Mouse (Mus musculus) E14TG2a.4 (cell line): ENCODE data around the gene Tcf19.

Experiments used
- H3K27me3 ChIP-seq: 2 replicates; pipeline ENCODE4 v1.6.1; 2014; ENCODE audit warnings: low read length, control low read depth; ENCODE audit not compliant: insufficient read depth
- H3K36me3 ChIP-seq: 2 replicates; pipeline ENCODE4 v1.6.1; 2014; ENCODE audit warnings: low read length, control low read depth; ENCODE audit not compliant: insufficient read depth
- H3K4me1 ChIP-seq: replicated peaks from 2 replicates; pipeline ENCODE4 v1.6.1; 2014; ENCODE audit warnings: low read depth, low read length, control low read depth
- H3K4me3 ChIP-seq: replicated peaks from 2 replicates; pipeline ENCODE4 v1.5.1; 2014; ENCODE audit warnings: mild to moderate bottlenecking, low read length
- H3K9me3 ChIP-seq: 2 replicates; pipeline ENCODE4 v1.6.1; 2014; ENCODE audit warnings: low read length, control low read depth
- CTCF ChIP-seq: conservative IDR thresholded peaks from 2 replicates; pipeline ENCODE4 v1.5.1; 2014; ENCODE audit warnings: low read length
- NANOG ChIP-seq: IDR thresholded peaks from 2 replicates; pipeline ENCODE4 v1.6.1; 2014; ENCODE audit warnings: borderline replicate concordance, low read length, mixed read lengths
- POU5F1 ChIP-seq: IDR thresholded peaks from 2 replicates; pipeline ENCODE4 v1.6.1; 2014; ENCODE audit warnings: low read length, borderline replicate concordance

Gene Tcf19

DNA sequence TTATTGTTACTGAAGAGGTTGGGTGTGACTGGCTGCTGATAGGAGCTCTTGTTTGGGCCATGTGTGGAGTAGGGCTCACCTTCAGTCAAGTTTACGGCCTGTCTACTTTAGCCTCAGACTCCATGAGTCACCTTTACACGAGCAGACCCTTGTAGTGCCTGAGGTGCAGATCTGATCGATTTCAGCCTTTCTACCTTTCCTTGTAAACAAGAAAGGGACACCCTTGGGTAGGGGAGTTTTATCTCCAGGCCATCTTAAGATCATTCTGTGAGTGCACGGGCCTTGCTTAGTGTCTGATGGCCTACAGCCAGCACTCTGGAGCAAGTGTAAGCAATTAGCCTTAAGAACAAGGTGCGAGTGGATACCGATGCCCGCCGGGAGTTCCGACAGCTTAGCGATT lies 9.7 kb downstream of the Tcf19 start:
- Histone ChIP-seq H3K36me3 (peaks cover 51% of the 10 kb centered on the region), H3K9me3 (no peaks in the 10 kb centered on the region), H3K27me3 (no peaks in the 10 kb centered on the region), H3K4me3 (peak overlapping the region; percentile 99), H3K4me1 (peaks cover 58% of the 10 kb centered on the region)
- TF ChIP-seq NANOG (no peak), POU5F1 (no peak), CTCF (no peak)

DNA sequence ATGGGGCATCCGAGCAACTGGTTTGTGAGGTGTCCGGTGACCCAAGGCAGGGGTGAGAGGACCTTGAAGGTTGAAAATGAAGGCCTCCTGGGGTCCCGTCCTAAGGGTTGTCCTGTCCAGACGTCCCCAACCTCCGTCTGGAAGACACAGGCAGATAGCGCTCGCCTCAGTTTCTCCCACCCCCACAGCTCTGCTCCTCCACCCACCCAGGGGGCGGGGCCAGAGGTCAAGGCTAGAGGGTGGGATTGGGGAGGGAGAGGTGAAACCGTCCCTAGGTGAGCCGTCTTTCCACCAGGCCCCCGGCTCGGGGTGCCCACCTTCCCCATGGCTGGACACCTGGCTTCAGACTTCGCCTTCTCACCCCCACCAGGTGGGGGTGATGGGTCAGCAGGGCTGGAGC lies 10.8 kb downstream of the Tcf19 start, which contains the start of gene Pou5f1:
Pou5f1 (plus strand) TSS at position 243 of the 400 bp plus-strand sequence.
- TF ChIP-seq NANOG (no peak), CTCF (no peak), POU5F1 (no peak)

DNA sequence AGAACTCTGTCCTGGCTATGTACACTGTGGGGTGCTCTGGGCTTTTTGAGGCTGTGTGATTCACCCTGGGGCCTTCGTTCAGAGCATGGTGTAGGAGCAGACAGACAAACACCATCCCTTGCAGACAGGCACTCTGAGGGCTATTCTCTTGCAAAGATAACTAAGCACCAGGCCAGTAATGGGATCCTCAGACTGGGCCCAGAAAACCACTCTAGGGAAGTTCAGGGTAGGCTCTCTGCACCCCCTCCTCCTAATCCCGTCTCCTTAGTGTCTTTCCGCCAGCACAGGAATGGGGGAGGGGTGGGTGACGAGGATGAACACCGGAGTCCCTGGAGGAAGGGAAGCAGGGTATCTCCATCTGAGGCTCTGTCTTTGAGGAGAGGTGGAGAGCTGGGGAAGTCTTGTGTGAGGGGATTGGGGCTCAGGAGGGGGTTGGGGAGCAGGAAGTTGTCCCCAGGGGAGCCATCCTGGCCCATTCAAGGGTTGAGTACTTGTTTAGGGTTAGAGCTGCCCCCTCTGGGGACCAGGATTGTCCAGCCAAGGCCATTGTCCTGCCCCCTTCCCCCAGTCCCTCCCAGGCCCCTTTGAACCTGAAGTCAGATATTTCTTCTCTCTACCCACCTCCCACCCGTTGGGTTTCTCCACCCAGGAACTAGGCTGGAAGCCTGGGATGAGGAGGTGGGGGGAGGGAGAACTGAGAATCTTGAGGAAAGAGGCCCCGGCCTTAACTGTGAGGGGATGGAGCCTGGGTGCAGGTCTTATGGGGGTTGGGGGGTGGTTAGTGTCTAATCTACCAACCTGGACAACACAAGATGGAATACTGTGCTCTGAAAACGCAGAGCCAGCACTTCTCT lies 11.8 kb downstream of the Tcf19 start:
- TF ChIP-seq CTCF (no peak), NANOG (peak; percentile 99)
- Histone ChIP-seq H3K4me1 (peaks cover 65% of the 10 kb centered on the region), H3K4me3 (peak overlapping the region; percentile 99), H3K27me3 (no peaks in the 10 kb centered on the region), H3K36me3 (peaks cover 34% of the 10 kb centered on the region), H3K9me3 (no peaks in the 10 kb centered on the region)

More for the DNA sequence above, 10.8 kb downstream of the Tcf19 start, which contains the start of gene Pou5f1:
- no peaks in the 10 kb centered on the region for H3K9me3 ChIP-seq
- H3K36me3 ChIP-seq, result peaks cover 40% of the 10 kb centered on the region
- peak within 1 kb of the TSS; percentile 99 for H3K4me3 ChIP-seq
- no peaks in the 10 kb centered on the region for H3K27me3 ChIP-seq
- H3K4me1 ChIP-seq, result peaks cover 58% of the 10 kb centered on the region

DNA sequence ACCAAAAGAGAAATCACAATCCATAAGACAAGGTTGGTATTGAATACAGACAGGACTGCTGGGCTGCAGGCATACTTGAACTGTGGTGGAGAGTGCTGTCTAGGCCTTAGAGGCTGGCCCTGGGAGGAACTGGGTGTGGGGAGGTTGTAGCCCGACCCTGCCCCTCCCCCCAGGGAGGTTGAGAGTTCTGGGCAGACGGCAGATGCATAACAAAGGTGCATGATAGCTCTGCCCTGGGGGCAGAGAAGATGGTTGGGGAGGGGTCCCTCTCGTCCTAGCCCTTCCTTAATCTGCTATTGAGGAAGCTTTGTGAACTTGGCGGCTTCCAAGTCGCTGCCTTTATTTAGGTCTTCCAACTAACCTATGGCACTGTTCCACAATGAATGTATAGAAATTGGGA lies 12.8 kb downstream of the Tcf19 start:
- Histone ChIP-seq H3K4me3 (peak overlapping the region; percentile 99), H3K36me3 (peaks cover 23% of the 10 kb centered on the region), H3K4me1 (peaks cover 67% of the 10 kb centered on the region), H3K27me3 (no peaks in the 10 kb centered on the region), H3K9me3 (no peaks in the 10 kb centered on the region)
- peak; percentile 100 for TF ChIP-seq POU5F1
- peak; percentile 98 for TF ChIP-seq NANOG
- no peak for TF ChIP-seq CTCF

DNA sequence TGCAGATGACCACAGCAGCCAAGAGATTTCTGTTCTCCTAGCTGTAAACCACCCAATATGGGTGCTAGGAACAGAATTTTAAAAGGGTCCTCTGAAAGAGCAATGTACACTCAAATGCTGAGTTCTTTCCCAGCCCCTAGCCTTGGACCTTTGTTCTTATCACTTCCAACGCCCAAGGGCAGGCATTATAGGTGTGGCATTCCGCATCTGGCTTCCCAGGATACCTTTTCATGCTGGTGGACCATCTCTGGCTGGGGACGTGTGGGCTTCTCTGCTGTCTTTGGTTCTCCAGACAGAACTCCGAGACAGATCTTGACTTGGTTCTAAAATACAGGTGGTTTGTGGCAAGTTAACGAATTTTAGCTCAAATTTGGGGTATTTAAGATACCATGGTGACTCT lies 13.9 kb downstream of the Tcf19 start:
- H3K4me1 ChIP-seq, result peaks cover 72% of the 10 kb centered on the region
- TF ChIP-seq CTCF (no peak), POU5F1 (no peak), NANOG (no peak)
- peaks cover 13% of the 10 kb centered on the region for H3K36me3 ChIP-seq
- H3K4me3 ChIP-seq, result peak overlapping the region; percentile 61
- H3K27me3 ChIP-seq, result no peaks in the 10 kb centered on the region
- no peaks in the 10 kb centered on the region for H3K9me3 ChIP-seq

DNA sequence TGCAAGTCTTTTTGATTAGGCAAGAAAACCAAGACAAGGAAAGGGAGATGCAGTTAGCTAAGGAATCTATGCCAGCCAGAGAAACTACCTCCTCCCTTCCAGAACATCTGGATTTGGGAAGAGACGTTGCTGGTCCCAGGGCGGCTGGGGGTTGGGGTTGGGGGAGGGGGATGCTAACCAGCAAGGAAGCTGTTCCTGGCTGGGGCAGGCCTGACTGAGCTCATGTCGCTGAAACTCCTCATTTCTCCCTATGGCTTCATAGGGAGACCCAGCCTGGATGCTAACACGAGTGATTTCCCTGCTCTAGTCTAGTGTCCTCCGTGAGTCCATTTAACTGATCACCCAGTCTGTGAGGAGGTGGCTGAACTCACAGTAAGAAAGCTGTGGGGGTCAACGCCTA lies 14.4 kb downstream of the Tcf19 start:
- H3K27me3 ChIP-seq, result no peaks in the 10 kb centered on the region
- H3K9me3 ChIP-seq, result no peaks in the 10 kb centered on the region
- peaks cover 72% of the 10 kb centered on the region for H3K4me1 ChIP-seq
- H3K36me3 ChIP-seq, result peaks cover 7% of the 10 kb centered on the region
- H3K4me3 ChIP-seq, result peak overlapping the region; percentile 61
- TF ChIP-seq CTCF (no peak), NANOG (no peak)

DNA sequence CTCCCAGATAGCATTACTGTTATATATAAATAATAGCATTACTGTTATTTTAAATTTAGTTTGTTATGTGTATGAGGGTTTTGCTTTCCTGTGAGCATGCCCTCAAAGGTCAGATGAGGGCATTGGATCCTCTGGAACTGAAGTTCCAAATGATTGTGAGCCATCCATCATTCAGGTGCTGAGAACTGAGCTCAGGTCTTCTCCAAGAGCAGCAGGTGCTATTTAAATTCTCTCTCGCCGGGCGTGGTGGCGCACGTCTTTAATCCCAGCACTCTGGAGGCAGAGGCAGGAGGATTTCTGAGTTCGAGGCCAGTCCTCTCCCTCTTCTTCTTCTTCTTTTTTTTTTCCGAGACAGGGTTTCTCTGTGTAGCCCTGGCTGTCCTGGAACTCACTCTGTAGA lies 19.5 kb downstream of the Tcf19 start:
- Histone ChIP-seq H3K9me3 (no peaks in the 10 kb centered on the region), H3K4me3 (no peak overlapping the region), H3K4me1 (peaks cover 79% of the 10 kb centered on the region), H3K36me3 (no peaks in the 10 kb centered on the region), H3K27me3 (no peaks in the 10 kb centered on the region)
- no peak for TF ChIP-seq POU5F1
- TF ChIP-seq NANOG, result no peak
- no peak for TF ChIP-seq CTCF

DNA sequence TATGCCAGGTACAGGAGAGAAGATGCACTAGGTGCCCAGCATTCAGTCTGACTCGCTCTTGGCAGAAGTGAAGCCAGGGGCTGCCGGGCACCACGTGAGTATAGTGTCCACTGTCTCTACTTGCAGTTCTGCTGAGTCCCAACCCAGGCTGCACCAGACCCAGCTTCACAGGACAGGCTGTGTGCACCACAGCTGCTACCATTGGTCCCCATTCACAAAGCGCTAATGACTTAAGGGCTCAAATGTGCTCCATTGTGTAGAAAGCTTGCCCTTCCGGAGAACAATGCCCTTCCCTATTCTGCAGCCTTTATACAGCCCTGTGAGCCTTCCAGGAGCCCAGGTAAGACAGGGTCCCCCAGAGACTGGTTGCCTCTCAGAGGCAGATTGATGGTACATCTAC lies 26.3 kb downstream of the Tcf19 start:
- no peaks in the 10 kb centered on the region for H3K36me3 ChIP-seq
- H3K4me3 ChIP-seq, result peak overlapping the region; percentile 45
- no peak for TF ChIP-seq CTCF
- peak; percentile 54; the same call in 1 of the 2 replicates for TF ChIP-seq NANOG
- no peak for TF ChIP-seq POU5F1
- no peaks in the 10 kb centered on the region for H3K9me3 ChIP-seq
- H3K27me3 ChIP-seq, result no peaks in the 10 kb centered on the region
- peaks cover 80% of the 10 kb centered on the region for H3K4me1 ChIP-seq
